Mouse (Mus musculus): ENCODE data around the gene Cenpb. TPM values are rescaled to one million over a fixed set of nuclear protein-coding genes. Genes with fewer than 3 reads are reported as not detected.

Cenpb gene
- polyA plus RNA-seq, 1 experiment from 2014 or later, result 14.9 TPM

GRCm38 (mm10) chr2:131176491-131176890 lies 3.4 kb downstream of the Cenpb start:
- Histone ChIP-seq H3K9ac (replicated peaks) (no peak overlapping the region), H3K9me3 (no peaks in the 10 kb centered on the region), H3K4me3 (replicated peaks) (no peak overlapping the region), H3K27ac (no peak overlapping the region), H3K36me3 (peaks cover 20% of the 10 kb centered on the region; the same call in 1 of the 2 replicates), H3K27me3 (peaks cover 30% of the 10 kb centered on the region), H3K4me1 (replicated peaks) (peaks cover 43% of the 10 kb centered on the region), H3K4me2 (peak overlapping the region; percentile 97; the same call in 1 of the 2 replicates)
- no peak for ATAC-seq (ENCODE audit: insufficient number of reproducible peaks, insufficient read depth, low FRiP score, low TSS enrichment, low read depth)
- WGBS, result 75% methylated on average over 5 of the region's 5 CpGs

- 89% methylated on average over 1 of the region's 1 CpGs for WGBS
- H3K9me3 ChIP-seq, result no peaks in the 10 kb centered on the region
- H3K4me3 ChIP-seq (replicated peaks), result no peak overlapping the region
- H3K4me1 ChIP-seq (replicated peaks), result peaks cover 45% of the 10 kb centered on the region
- H3K9ac ChIP-seq (replicated peaks), result no peak overlapping the region
- peaks cover 35% of the 10 kb centered on the region for H3K27me3 ChIP-seq
- H3K36me3 ChIP-seq, result peaks cover 20% of the 10 kb centered on the region; the same call in 1 of the 2 replicates
- no peak overlapping the region for H3K27ac ChIP-seq
- no peak overlapping the region for H3K4me2 ChIP-seq
- no peak for ATAC-seq (ENCODE audit: insufficient number of reproducible peaks, insufficient read depth, low FRiP score, low TSS enrichment, low read depth)
Observed at GRCm38 (mm10) chr2:131175945-131176309, 3.9 kb downstream of the Cenpb start.

GRCm38 (mm10) chr2:131175286-131175944 lies 4.5 kb downstream of the Cenpb start:
- Histone ChIP-seq H3K27ac (no peak overlapping the region), H3K36me3 (peaks cover 20% of the 10 kb centered on the region; the same call in 1 of the 2 replicates), H3K4me2 (no peak overlapping the region), H3K27me3 (peaks cover 40% of the 10 kb centered on the region), H3K4me3 (replicated peaks) (no peak overlapping the region), H3K9ac (replicated peaks) (no peak overlapping the region), H3K9me3 (no peaks in the 10 kb centered on the region), H3K4me1 (replicated peaks) (peaks cover 45% of the 10 kb centered on the region)
- WGBS, result 73% methylated on average over 3 of the region's 3 CpGs
- no peak for ATAC-seq (ENCODE audit: insufficient number of reproducible peaks, insufficient read depth, low FRiP score, low TSS enrichment, low read depth)

GRCm38 (mm10) chr2:131174700-131175099 lies 5.2 kb downstream of the Cenpb start:
- peak; percentile 44; the same call in 1 of the 2 replicates for ATAC-seq (ENCODE audit: insufficient number of reproducible peaks, insufficient read depth, low FRiP score, low TSS enrichment, low read depth)
- H3K4me1 ChIP-seq (replicated peaks), result peaks cover 45% of the 10 kb centered on the region

DNA sequence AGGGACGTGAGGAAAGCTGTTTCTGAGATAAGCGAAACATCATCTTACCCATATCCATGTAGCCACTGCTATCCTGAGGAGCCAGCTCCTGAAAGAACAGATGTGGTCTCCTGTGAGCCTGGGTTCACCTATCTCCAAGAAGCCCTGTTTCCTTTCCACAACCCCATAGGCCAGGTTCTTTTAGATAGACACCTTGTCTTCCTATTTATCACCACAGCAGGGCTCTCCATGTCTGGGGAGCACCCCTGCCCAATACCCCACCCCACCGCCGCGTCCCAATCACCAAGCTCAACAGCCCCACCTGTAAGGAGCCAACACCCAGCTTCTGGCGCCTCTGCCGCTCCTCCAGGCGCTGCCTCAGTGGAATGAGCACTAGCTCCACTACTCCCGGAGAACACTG lies 7.5 kb downstream of the Cenpb start:
- H3K9ac ChIP-seq (replicated peaks), result no peak overlapping the region
- no peak overlapping the region for H3K4me2 ChIP-seq
- ATAC-seq (ENCODE audit: insufficient number of reproducible peaks, insufficient read depth, low FRiP score, low TSS enrichment, low read depth), result no peak
- peaks cover 13% of the 10 kb centered on the region; the same call in 1 of the 2 replicates for H3K36me3 ChIP-seq
- H3K9me3 ChIP-seq, result peaks cover under 1% of the 10 kb centered on the region; the same call in 1 of the 2 replicates
- 39% methylated on average over 9 of the region's 9 CpGs for WGBS
- H3K27ac ChIP-seq, result no peak overlapping the region
- peaks cover 54% of the 10 kb centered on the region for H3K27me3 ChIP-seq
- H3K4me1 ChIP-seq (replicated peaks), result peaks cover 25% of the 10 kb centered on the region
- H3K4me3 ChIP-seq (replicated peaks), result no peak overlapping the region

More at GRCm38 (mm10) chr2:131174700-131175099, 5.2 kb downstream of the Cenpb start:
- Histone ChIP-seq H3K27me3 (peaks cover 48% of the 10 kb centered on the region), H3K4me3 (replicated peaks) (peak overlapping the region; percentile 40), H3K27ac (no peak overlapping the region), H3K9me3 (no peaks in the 10 kb centered on the region), H3K4me2 (peak overlapping the region; percentile 80), H3K9ac (replicated peaks) (peak overlapping the region; percentile 44; the same call in 1 of the 2 replicates), H3K36me3 (peaks cover 20% of the 10 kb centered on the region; the same call in 1 of the 2 replicates)
- 5% methylated on average over 11 of the region's 11 CpGs for WGBS

- Histone ChIP-seq H3K4me2 (peak overlapping the region; percentile 60), H3K27ac (no peak overlapping the region), H3K4me1 (replicated peaks) (peaks cover 17% of the 10 kb centered on the region), H3K36me3 (peaks cover 5% of the 10 kb centered on the region; the same call in 1 of the 2 replicates), H3K4me3 (replicated peaks) (peak overlapping the region; percentile 33), H3K9me3 (peaks cover 5% of the 10 kb centered on the region; the same call in 1 of the 2 replicates), H3K27me3 (peaks cover 54% of the 10 kb centered on the region), H3K9ac (replicated peaks) (no peak overlapping the region; the same call in 1 of the 2 replicates)
- 3% methylated on average over 43 of the region's 43 CpGs for WGBS
- no peak for ATAC-seq (ENCODE audit: insufficient number of reproducible peaks, insufficient read depth, low FRiP score, low TSS enrichment, low read depth)
Observed at GRCm38 (mm10) chr2:131171401-131172104, 8.3 kb downstream of the Cenpb start.

GRCm38 (mm10) chr2:131170936-131171335 lies 8.9 kb downstream of the Cenpb start:
- Histone ChIP-seq H3K4me1 (replicated peaks) (peaks cover 14% of the 10 kb centered on the region), H3K4me2 (peak overlapping the region; percentile 60), H3K36me3 (no peaks in the 10 kb centered on the region; the same call in 1 of the 2 replicates), H3K27me3 (peaks cover 54% of the 10 kb centered on the region), H3K9me3 (peaks cover 5% of the 10 kb centered on the region; the same call in 1 of the 2 replicates), H3K27ac (no peak overlapping the region), H3K4me3 (replicated peaks) (peak overlapping the region; percentile 33), H3K9ac (replicated peaks) (no peak overlapping the region; the same call in 1 of the 2 replicates)
- WGBS, result 9% methylated on average over 9 of the region's 9 CpGs
- no peak for ATAC-seq (ENCODE audit: insufficient number of reproducible peaks, insufficient read depth, low FRiP score, low TSS enrichment, low read depth)

DNA sequence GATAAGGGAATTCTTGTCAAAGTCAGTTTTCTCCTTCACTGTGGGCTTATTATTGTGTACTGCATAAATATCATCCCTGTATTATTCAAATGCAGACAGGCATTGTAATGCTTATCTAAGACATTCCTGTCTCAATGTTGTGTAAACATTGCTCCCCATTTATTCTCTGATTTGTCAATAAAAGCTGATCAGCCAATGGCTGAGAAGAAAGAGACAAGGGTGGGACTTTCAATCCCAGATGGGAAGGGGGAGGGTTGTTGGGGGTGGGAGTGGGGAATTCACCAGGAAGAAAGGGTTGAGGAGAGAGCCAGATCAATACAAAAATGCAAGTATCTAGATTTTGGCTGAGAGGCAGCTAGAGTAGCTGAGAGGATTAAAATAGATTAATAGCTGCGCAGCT lies 11.0 kb downstream of the Cenpb start:
- H3K9me3 ChIP-seq, result peaks cover 5% of the 10 kb centered on the region; the same call in 1 of the 2 replicates
- H3K27ac ChIP-seq, result no peak overlapping the region
- H3K36me3 ChIP-seq, result no peaks in the 10 kb centered on the region; the same call in 1 of the 2 replicates
- H3K4me2 ChIP-seq, result no peak overlapping the region
- no peak overlapping the region for H3K9ac ChIP-seq (replicated peaks)
- peaks cover 9% of the 10 kb centered on the region for H3K4me1 ChIP-seq (replicated peaks)
- no peak for ATAC-seq (ENCODE audit: insufficient number of reproducible peaks, insufficient read depth, low FRiP score, low TSS enrichment, low read depth)
- 53% methylated on average over 1 of the region's 1 CpGs for WGBS
- peaks cover 48% of the 10 kb centered on the region for H3K27me3 ChIP-seq
- no peak overlapping the region for H3K4me3 ChIP-seq (replicated peaks)

DNA sequence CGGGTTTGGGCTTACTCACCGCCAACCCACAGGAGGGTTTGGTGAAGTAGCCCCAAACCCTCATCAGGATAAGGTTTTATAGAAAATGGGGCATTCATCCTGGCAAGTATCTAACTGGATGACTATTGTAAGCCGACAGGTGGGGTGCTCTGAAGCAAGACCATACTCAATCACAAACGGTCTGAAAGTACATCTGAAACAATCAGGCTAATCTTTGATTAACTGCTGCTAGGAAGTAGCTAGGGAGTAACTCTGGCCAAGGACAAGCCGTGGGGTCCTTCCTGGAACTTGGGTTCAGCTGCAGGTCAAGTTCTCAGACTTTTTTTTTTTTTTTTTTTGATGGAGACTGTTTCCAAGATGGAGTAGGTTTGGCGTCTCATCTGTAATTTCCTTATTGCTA lies 11.9 kb downstream of the Cenpb start:
- no peak overlapping the region for H3K4me3 ChIP-seq (replicated peaks)
- 83% methylated on average over 6 of the region's 6 CpGs for WGBS
- peaks cover 5% of the 10 kb centered on the region; the same call in 1 of the 2 replicates for H3K9me3 ChIP-seq
- peaks cover 39% of the 10 kb centered on the region for H3K27me3 ChIP-seq
- H3K27ac ChIP-seq, result no peak overlapping the region
- no peak overlapping the region for H3K4me2 ChIP-seq
- ATAC-seq (ENCODE audit: insufficient number of reproducible peaks, insufficient read depth, low FRiP score, low TSS enrichment, low read depth), result no peak
- peaks cover 10% of the 10 kb centered on the region for H3K4me1 ChIP-seq (replicated peaks)
- no peaks in the 10 kb centered on the region; the same call in 1 of the 2 replicates for H3K36me3 ChIP-seq
- H3K9ac ChIP-seq (replicated peaks), result no peak overlapping the region

DNA sequence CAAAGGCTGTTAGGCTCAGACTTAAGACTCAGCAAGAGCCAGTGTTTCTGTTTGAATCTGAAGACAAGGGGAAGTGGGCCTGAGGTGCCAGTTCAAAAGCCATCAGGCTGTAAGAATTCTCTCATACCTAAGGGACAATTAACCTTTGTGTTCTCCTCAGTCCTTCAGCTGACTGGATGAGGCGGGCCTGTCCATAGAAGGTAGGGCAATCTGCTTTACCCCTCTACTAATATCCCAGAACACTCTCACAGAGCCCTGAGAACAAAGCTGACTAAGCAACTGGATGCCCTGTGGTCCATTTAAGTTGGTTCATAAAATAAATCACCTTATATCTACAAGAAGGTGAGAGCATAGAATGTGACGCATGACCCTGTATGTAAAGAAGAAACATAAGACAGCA lies 13.7 kb downstream of the Cenpb start:
- H3K4me3 ChIP-seq (replicated peaks), result no peak overlapping the region
- peaks cover 21% of the 10 kb centered on the region for H3K27me3 ChIP-seq
- H3K27ac ChIP-seq, result no peak overlapping the region
- no peak overlapping the region for H3K4me2 ChIP-seq
- H3K36me3 ChIP-seq, result no peaks in the 10 kb centered on the region
- H3K9ac ChIP-seq (replicated peaks), result no peak overlapping the region
- no peak for ATAC-seq (ENCODE audit: insufficient number of reproducible peaks, insufficient read depth, low FRiP score, low TSS enrichment, low read depth)
- H3K4me1 ChIP-seq (replicated peaks), result 0 out of 2 replicates have a peak, but pooled peaks cover 4% of the 10 kb centered on the region
- H3K9me3 ChIP-seq, result peaks cover 5% of the 10 kb centered on the region; the same call in 1 of the 2 replicates
- 88% methylated on average over 2 of the region's 2 CpGs for WGBS

GRCm38 (mm10) chr2:131163924-131164323 lies 15.9 kb downstream of the Cenpb start:
- peaks cover 5% of the 10 kb centered on the region; the same call in 1 of the 2 replicates for H3K9me3 ChIP-seq
- no peak overlapping the region for H3K4me3 ChIP-seq (replicated peaks)
- H3K4me2 ChIP-seq, result no peak overlapping the region
- H3K4me1 ChIP-seq (replicated peaks), result peaks cover 13% of the 10 kb centered on the region
- ATAC-seq (ENCODE audit: insufficient number of reproducible peaks, insufficient read depth, low FRiP score, low TSS enrichment, low read depth), result no peak
- 0 out of 2 replicates have a peak, but pooled peaks cover under 1% of the 10 kb centered on the region for H3K27me3 ChIP-seq
- H3K36me3 ChIP-seq, result no peaks in the 10 kb centered on the region
- H3K27ac ChIP-seq, result no peak overlapping the region
- H3K9ac ChIP-seq (replicated peaks), result no peak overlapping the region; the same call in 1 of the 2 replicates
- 64% methylated on average over 7 of the region's 7 CpGs for WGBS
